Mouse (Mus musculus) Patski (cell line): ENCODE measurements around the gene Kpnb1. TPM values are rescaled to one million over a fixed set of nuclear protein-coding genes. Genes with fewer than 3 reads are reported as not detected.
A peak's percentile ranks its signal among the peaks of the same experiment; 100 is the strongest.

Source experiments
- ATAC-seq: fragments of 100-300 bp; one replicate; pipeline ENCODE4 v1.8.0; 2021
- CTCF ChIA-PET: fragments of 350-600 bp; sonication (Branson Sonifier 250); formaldehyde crosslinking; loops from one replicate; lab custom pipeline; 2022; ENCODE audit warnings: inconsistent platforms; lab: Charles Lee
- POLR2A ChIA-PET: fragments of 350-600 bp; sonication (Branson Sonifier 250); formaldehyde crosslinking; loops from one replicate; lab custom pipeline; 2022; ENCODE audit warnings: antibody characterized with exemption, inconsistent platforms; lab: Charles Lee
- DNase-seq: peaks from one replicate; pipeline ENCODE4 v3.0.0-alpha.2; 2011; ENCODE audit warnings: low read depth, low spot score
- H3K27me3 ChIP-seq: fragments of 371-371 bp; one replicate; pipeline ENCODE4 v1.5.1; 2021
- CTCF ChIP-seq: fragments of 100-300 bp; IDR thresholded peaks from one replicate; pipeline ENCODE4 v1.5.1; 2021
- in situ Hi-C: fragments of 300-500 bp; cut with MboI; formaldehyde crosslinking; loops from 3 replicates; pipeline ENCODE4 v1.11.1; 2018; ENCODE audit warnings: low pct_unique_long_range_greater_than_20kb, mixed read lengths
- polyA plus RNA-seq: library from polyadenylated mRNA; unstranded; gene quantifications from one replicate; pipeline ENCODE4 v1.2.3, GENCODE M21; 2021

Kpnb1 gene
- polyA plus RNA-seq, 1 experiment from 2014 or later, result 187 TPM

DNA sequence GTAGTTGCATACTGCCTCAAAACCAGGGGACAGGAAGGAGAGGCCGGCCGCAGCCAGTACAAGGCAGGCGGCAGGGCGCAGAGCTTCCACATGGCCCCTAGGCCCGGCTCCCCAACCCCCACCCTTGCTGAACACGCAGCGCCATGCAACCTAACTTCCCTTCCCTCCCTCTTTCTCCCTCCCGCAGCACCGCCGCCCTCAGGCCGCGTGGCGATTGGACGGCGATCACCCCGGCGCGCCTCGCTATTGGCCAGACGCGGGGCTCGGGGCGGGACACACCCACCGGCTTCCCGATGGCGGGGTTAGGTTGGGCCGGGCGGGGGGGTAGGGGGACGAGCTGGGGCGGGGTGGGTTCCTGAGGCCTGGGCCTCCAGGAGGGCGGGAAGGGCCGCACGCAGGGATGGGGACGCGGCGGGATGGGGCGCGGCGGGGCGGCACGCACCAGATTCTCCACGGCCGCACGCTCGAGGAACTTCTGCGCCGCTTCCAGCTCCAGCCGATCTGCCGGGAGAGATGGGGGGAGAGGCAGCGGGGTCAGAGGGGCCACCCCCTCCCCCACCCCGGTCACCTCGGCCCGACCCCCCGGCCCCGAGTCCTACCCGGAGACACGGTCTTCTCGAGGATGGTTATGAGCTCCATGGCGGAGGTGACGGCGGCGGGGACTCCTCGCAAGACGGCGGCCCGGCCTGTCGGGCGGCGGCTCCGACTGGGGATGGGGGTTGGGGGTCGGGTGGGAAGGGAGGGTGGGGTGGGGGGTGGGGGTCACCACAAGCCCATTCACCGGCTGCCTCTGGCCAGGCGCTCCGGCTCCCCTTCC, 526 bp downstream of the Kpnb1 start:
- DNase-seq (peak; percentile 67), ATAC-seq (peak; percentile 48)
- CTCF ChIA-PET, result no interaction called here
- H3K27me3 ChIP-seq, result no peaks in the 10 kb centered on the region
- TF ChIP-seq CTCF, result no peak
- POLR2A ChIA-PET, result interaction anchor here (0.7 kb wide), 1 partner anchor 23 kb away, joined by 3 read pairs; no protein-coding TSS in a partner anchor
- in situ Hi-C loops, result no loop called here

DNA sequence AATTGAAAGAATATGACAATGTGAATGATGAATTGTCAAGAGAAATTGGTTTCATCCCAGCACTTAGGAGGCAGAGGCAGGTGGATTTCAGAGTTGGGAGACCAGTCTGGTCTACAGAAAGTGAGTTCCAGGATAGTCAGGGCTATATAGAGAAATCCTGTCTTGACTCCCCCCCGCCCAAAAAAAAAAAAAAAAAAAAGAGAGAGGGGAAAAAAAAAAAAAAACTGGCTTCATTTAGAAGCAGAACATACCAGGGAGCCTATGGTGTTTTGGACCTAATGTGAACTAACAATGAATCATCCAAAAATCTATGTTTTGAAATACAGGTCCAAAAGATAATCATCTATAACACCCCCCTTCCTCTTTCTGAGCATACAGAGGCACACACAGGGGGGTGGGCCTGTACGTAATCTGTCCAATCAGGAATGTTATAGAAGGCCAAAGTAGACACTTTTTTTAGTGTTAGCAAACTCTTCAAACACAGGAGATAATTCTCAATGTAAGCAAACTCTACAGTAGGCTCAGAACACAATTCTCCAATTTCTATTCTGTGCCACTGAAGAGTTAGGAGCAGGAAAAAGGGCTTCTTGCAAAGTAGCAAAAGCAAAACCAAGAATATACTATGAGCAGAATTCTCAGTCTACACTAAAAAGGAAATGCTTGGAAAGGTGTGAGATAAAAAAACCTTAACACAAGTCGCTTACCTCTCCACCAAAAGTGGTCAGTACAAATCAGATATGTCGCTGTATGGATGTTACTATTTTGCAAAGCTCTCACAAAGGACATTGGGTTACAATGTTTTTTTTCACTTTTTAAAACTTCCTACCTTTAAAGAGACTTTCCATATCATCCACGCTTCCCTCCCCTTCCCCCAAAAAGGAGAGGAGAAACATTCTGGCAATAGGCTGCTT, 1.7 kb downstream of the Kpnb1 start:
- TF ChIP-seq CTCF, result no peak
- ATAC-seq, result no peak
- in situ Hi-C loops, result no loop called here
- POLR2A ChIA-PET, result interaction anchor here (0.7 kb wide), 1 partner anchor 22 kb away, joined by 3 read pairs; no protein-coding TSS in a partner anchor
- CTCF ChIA-PET, result no interaction called here
- no peaks in the 10 kb centered on the region for H3K27me3 ChIP-seq
- no peak for DNase-seq

GRCm38 (mm10) chr11:97184875-97185274, 2.8 kb downstream of the Kpnb1 start:
- ATAC-seq (no peak), DNase-seq (no peak)
- in situ Hi-C loops, result no loop called here
- H3K27me3 ChIP-seq, result no peaks in the 10 kb centered on the region
- CTCF ChIA-PET, result no interaction called here
- POLR2A ChIA-PET, result interaction anchor here (0.5 kb wide), 1 partner anchor 131 kb away, joined by 5 read pairs; no protein-coding TSS in a partner anchor
- TF ChIP-seq CTCF, result no peak

GRCm38 (mm10) chr11:97182446-97182845, 5.2 kb downstream of the Kpnb1 start:
- in situ Hi-C loops, result no loop called here
- no peak for TF ChIP-seq CTCF
- DNase-seq (no peak), ATAC-seq (no peak)
- POLR2A ChIA-PET, result interaction anchor here (0.5 to 0.8 kb wide), 3 partner anchors 10 to 68 kb away, joined by 3 read pairs; no protein-coding TSS in a partner anchor
- H3K27me3 ChIP-seq, result no peaks in the 10 kb centered on the region
- CTCF ChIA-PET, result no interaction called here

DNA sequence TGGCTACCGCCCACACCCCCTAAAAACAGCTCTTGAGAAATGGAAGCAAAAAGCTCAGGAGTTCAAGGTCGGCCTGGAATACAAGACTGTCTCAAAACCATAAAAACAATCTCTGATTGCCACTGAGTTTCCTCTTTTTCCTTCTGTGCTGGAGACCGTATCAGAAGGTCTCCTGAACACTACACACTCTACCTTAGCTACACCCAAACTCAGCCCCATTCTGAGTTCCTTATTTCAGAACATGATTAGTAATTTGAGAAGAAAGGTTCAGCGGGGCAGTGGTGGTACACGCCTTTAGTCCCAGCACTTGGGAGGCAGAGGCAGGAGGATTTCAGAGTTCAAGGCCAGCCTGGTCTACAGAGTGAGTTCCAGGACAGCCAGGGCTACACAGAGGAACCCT, 6.6 kb downstream of the Kpnb1 start:
- TF ChIP-seq CTCF, result no peak
- H3K27me3 ChIP-seq, result no peaks in the 10 kb centered on the region
- POLR2A ChIA-PET, result no interaction called here
- no peak for DNase-seq
- in situ Hi-C loops, result no loop called here
- CTCF ChIA-PET, result interaction anchor here (1.1 kb wide), 1 partner anchor 28 kb away, joined by 3 read pairs; no protein-coding TSS in a partner anchor
- ATAC-seq, result no peak

- ChIA-PET CTCF (interaction anchor here (1.0 to 2.4 kb wide), 3 partner anchors 21 to 98 kb away, joined by 3 to 6 read pairs (median 3); no protein-coding TSS in a partner anchor), POLR2A (no interaction called here)
- TF ChIP-seq CTCF, result no peak
- no peak for ATAC-seq
- H3K27me3 ChIP-seq, result no peaks in the 10 kb centered on the region
- in situ Hi-C loops, result no loop called here
- no peak for DNase-seq
Observed at GRCm38 (mm10) chr11:97178198-97178597, 9.5 kb downstream of the Kpnb1 start.

DNA sequence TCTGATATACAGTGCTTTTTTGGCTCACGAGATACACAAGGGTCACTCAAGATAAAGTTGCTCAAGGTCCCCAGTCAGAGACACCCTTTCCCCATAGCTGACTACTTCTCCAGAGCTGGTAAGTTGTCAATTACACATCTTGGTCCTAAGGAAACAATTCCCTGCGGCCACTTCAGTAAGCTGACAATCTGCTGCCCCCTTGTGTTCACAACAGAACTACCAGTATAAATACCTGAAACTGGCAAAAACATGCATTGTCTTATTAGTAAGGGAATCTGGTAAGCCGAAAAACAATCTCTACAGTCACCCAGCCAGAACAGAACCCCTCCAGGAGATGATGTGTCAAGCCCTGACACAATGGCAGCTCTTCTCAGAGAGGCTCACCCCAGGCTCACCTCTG, 10.8 kb downstream of the Kpnb1 start:
- DNase-seq, result no peak
- no peak for ATAC-seq
- in situ Hi-C loops, result no loop called here
- TF ChIP-seq CTCF, result peak; percentile 64
- no peaks in the 10 kb centered on the region for H3K27me3 ChIP-seq
- CTCF ChIA-PET, result interaction anchor here (1.0 to 2.4 kb wide), 5 partner anchors 8 to 105 kb away, joined by 3 to 7 read pairs (median 3); no protein-coding TSS in a partner anchor
- POLR2A ChIA-PET, result interaction anchor here (1.2 kb wide), 1 partner anchor 13 kb away, joined by 3 read pairs; no protein-coding TSS in a partner anchor

DNA sequence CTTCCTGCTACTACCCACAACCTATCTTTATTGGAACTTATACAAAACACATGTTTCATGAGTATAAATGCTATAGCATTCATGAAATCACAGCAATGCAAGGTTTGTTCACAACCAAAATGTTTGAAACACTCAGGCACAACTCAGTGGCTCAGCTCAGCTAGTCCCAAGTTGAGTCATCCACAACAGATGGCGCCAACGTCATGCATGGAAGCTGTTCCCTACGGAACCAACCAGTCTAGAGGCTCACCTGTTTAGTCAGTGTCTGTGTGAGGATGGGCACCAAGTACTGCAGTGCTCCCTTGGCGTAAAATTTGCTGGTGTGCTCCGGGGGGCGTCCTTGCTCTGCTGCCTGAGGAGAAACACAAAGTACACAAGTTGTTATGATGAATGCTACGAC, 12.2 kb downstream of the Kpnb1 start:
- ATAC-seq (no peak), DNase-seq (no peak)
- in situ Hi-C loops, result no loop called here
- H3K27me3 ChIP-seq, result no peaks in the 10 kb centered on the region
- CTCF ChIA-PET, result interaction anchor here (0.7 kb wide), 1 partner anchor 18 kb away, joined by 3 read pairs; no protein-coding TSS in a partner anchor
- POLR2A ChIA-PET, result no interaction called here
- TF ChIP-seq CTCF, result no peak

GRCm38 (mm10) chr11:97160341-97160740, 27.3 kb downstream of the Kpnb1 start:
- DNase-seq (no peak), ATAC-seq (no peak)
- POLR2A ChIA-PET, result no interaction called here
- H3K27me3 ChIP-seq, result no peaks in the 10 kb centered on the region
- CTCF ChIA-PET, result no interaction called here
- TF ChIP-seq CTCF, result no peak
- in situ Hi-C loops, result no loop called here

DNA sequence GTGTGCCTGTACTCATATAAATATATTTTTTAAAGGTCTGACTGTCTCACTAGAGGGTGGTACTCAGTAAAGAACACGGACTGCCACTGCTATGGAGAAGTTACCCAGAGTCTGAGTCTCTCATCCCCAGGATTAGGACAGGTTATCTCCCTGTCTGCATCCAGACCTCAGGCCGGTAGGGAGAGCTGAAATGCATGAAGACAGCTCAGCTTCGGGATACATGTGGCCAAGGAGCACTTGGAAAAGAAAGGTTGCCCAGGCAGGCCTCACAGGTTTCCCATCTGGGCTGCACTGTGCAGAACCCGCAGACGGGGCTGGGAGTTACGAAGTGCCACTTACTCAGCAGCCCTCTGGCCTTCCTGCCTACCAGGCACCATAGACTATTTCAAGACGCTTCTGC, 30.7 kb downstream of the Kpnb1 start:
- DNase-seq (no peak), ATAC-seq (no peak)
- no peak for TF ChIP-seq CTCF
- ChIA-PET CTCF (interaction anchor here (1.6 to 1.7 kb wide), 3 partner anchors 10 to 20 kb away, joined by 3 to 6 read pairs (median 4); no protein-coding TSS in a partner anchor), POLR2A (no interaction called here)
- in situ Hi-C loops, result no loop called here
- no peaks in the 10 kb centered on the region for H3K27me3 ChIP-seq
